Mouse (Mus musculus) G1E-ER4 (cell line): ENCODE results near the gene Atg9a. TPM values are rescaled to one million over a fixed set of nuclear protein-coding genes. Genes with fewer than 3 reads are reported as not detected.

Experiments used
- GATA1 ChIP-seq: IDR thresholded peaks from one replicate; pipeline ENCODE4 v1.8.0; 2012; ENCODE audit warnings: low read length, inconsistent platforms
- polyA plus RNA-seq: library from polyadenylated mRNA; stranded (reverse); fragments of >175 nt; gene quantifications from 2 replicates; pipeline ENCODE4 v1.2.3, GENCODE M21; 2012

Atg9a gene
- polyA plus RNA-seq = 44.2 and 52.5 TPM in 2 replicates

DNA sequence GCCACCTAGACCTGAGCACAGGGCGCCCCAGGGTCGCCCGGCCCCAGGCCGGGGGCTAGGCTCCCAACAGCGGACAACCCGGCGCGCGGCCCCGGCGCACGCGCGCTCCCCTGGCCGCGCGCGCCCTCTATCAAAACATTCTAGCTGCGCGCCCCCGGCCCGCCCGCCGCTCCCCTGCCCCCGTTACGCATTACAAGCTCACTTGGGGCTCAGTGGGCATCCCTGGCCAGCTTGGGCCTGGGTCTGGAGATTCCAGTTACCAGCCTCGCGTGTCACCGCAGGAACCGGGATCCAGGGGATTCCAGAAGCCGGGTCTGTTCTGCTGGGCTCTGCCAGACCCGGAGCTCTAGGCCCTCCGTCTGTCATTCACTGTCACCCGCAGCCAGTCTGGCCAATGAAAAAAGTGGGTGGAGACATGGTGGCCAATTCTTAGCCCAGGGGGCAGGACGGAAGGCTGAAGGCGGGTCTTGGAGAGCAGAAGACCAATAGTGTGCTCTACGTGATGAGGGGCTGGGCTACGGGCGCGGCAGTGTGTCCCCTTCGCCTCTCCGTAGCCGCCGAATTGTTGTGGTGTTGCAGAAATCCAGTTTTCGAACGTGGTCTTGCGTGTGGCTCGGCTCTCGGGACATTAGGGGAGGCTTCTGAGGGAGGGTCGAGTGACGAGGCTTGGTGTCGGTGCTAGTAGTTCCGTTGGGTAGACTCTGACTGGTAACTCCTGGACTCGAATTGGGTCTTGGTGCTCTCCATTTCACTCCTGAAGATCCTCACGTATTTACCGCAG lies at the start of gene Atg9a, which contains the start of gene Ankzf1:
Gene Atg9a, minus strand, starts transcription at position 575 of the 781 bp plus-strand sequence.
Gene Ankzf1, plus strand, starts transcription at position 530 of the 781 bp plus-strand sequence.
- TF ChIP-seq GATA1 = no peak

DNA sequence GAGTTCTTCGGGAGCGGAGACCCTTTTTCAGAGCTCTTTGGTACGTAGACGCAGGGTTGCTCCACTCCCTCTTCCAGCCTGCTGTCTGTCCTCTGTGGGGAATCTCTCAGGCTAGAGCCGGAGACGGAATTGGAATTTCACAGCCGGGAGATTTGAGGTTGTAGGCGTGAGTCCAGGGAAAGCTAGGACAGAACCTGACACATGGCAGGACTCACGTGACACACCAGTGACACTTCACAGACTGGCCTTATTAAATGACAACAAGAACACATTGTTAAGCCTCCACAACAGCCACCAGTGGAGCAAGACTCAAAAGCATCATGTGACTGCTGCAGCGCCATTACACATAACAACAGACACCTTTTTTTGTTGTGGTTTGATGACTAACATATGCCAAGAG lies 47.6 kb upstream of the Atg9a start:
- no peak for TF ChIP-seq GATA1

DNA sequence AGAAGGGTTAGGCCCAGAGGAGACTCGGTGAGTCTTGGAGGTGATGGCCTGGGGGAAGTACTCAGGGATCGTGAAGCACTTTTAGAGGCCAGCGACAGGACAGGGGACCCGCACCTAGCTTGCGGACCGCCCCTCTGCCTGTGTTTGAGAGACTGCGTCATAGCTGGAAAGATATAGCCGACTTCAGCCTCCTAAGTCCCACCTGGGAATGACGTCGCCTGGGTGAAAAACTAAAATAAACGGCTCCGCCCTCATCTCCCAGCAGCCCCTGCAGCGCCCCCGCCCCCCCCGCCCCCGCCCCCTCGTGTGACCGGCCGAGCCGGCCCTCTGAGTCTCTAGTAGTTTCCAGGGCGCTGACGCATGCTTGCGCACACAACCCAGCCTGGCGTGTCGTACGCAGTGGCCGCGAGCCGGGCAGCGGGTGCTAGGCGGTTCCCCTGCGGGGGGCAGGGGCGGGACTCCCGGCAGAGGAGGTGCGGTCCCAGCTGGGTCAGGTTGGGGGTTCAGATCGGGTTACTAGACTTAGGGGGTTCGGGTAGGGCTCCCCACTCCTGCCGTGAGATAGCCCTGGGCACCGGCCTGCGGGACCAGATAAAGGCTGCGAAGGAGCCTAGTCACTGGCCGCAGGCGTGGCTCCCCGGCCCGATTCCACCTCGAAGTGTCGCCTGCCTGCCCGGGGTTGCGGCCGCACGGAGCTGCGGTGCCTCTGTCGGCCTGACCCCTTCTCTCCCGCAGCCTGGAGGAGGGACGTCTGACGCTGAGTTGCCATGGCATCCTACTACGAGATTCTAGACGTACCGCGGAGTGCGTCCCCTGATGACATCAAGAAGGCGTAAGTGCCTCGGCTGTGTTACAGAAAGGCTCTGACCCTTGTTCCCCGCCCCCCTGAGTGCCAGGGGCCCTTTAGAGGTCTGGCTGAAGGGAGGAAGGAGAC lies 44.4 kb upstream of the Atg9a start, which contains the start of gene Dnajb2:
Gene Dnajb2, plus strand, starts transcription at position 290 of the 934 bp plus-strand sequence.
- no peak for TF ChIP-seq GATA1

GRCm38 (mm10) chr1:75234606-75235005 lies 42.6 kb upstream of the Atg9a start:
- TF ChIP-seq GATA1 = no peak

- no peak for TF ChIP-seq GATA1
Observed at GRCm38 (mm10) chr1:75231664-75232152, 39.7 kb upstream of the Atg9a start, which contains the start of gene A630095N17Rik. Gene A630095N17Rik, minus strand, starts transcription at chr1:75232102.

- no peak for TF ChIP-seq GATA1
Observed at GRCm38 (mm10) chr1:75231224-75231623, 39.2 kb upstream of the Atg9a start.

DNA sequence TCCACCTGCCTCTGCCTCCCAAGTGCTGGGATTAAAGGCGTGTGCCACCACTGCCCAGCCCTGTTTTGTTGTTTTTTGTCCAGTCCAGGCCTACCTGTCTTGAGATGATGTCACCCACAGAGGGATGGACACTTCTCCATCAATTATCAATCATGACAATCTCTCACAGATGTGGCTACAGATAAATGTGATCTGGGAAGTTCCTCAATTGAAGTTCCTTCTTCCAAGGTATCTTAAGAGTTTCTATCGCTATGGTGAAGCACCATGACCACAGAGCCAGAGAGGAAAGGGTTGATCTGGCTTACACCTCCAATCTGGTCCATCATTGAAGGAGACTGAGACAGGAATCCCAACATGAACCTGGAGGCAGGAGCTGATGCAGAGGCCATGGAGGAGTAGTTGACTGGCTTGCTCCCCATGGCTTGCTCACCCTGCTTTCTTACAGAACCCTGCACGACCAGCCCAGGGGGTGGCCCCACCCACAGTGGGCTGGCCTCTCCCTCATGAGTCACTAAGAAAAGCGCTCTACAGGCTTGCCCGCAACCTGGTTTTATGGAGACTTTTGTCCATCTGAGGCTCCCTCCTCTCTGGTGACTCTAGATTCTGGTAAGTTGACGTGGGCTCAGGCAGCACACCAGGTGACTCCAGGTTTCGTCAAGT lies 38.5 kb upstream of the Atg9a start:
- no peak for TF ChIP-seq GATA1

DNA sequence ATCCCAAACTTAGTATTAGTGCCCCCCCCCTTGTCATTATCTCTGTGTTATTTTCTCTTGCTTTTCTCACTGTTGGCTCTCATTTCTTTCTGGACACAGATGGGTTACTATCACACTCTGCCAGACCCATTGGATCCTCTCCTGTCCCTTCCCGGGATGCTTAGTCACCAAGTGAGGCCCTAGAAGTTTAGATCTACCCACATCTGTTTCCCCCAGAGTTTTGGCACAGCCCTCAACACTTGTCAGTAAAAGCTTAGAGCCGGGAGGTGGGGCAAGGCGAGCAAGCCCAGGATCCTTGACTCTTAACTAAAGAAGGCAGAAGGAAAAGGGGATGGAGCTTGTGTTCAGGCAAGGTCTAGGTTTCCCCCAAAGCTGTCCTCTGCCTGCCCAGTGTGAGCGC lies 37.2 kb upstream of the Atg9a start:
- TF ChIP-seq GATA1 = no peak

DNA sequence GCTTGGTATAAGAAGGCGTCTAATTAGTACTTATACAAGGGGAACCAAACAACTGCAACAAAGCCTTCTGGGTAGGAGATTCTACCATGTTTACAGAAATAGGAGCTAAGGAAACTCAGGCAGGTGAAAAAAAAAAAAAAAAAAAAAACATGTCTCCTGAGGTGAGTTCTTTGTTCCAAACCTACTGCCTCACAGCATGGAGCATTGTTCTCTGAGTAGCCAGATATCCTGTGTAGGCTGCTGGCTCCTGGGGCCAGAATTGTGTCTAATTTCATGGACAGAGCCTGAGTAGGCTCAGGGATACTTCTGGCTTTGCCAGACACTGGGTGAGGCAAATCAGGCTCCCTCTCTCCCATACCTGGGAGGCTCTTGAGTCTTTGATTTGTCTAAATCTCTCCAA lies 35.7 kb upstream of the Atg9a start:
- no peak for TF ChIP-seq GATA1

GRCm38 (mm10) chr1:75226138-75226537 lies 34.1 kb upstream of the Atg9a start:
- TF ChIP-seq GATA1 = no peak

DNA sequence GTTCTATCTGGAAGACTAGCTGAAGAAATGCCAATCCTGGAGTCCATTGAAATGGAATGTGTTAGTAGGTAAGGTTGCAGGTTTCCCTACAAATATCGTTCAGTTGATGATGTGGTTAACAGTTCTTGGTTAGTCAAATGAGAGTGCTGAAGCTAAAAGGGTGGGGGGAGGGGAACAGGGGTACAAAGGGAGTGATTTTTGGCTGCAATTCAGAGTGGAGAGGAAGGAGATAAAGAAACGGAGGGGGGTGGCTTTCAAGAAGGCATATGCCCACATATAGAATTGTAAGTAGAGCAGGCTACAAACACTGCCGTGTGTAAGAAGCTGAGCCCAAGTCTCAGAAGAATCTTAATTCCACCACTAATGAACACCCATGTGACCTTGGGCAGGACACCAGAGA lies 33.5 kb upstream of the Atg9a start:
- TF ChIP-seq GATA1 = no peak

DNA sequence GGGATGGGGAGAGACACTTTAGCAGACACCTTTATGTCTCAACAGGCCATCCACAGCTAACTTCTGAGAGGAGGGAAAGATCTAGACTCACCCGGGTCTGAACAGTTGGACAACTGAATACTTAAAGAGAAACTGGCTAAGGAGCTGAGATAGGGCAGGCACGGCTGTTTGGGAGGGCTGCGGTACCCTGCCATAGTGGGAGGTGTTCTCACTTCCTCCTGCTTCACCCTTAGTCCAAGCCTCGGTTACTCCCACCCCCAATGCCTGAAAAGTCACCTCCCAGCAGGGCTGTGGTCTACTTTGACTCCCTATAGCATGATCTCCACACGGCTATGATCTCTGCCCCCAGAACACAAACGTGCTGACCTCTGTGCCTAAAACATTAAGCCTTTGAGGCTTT lies 31.5 kb upstream of the Atg9a start:
- no peak for TF ChIP-seq GATA1

GRCm38 (mm10) chr1:75222926-75223325 lies 30.9 kb upstream of the Atg9a start:
- TF ChIP-seq GATA1 = no peak

DNA sequence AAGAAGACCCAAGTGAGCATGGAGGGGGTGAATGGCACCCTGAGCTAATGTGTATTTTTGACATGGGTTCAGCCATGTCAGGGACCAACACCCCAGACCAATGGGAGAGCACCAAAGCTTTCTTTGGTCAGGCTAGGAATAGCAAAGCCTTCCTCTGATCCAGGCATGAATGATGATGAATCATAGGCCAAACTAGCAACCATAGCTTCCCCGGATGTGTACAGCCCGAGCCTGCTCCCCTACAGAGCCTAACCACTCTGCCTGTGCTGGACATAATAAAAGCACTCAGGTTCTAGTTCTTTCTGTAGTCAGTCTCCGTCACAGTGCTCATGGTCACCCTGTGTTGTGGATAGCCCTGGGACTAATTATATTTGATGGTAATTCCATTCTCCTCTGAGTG lies 29.5 kb upstream of the Atg9a start:
- no peak for TF ChIP-seq GATA1

DNA sequence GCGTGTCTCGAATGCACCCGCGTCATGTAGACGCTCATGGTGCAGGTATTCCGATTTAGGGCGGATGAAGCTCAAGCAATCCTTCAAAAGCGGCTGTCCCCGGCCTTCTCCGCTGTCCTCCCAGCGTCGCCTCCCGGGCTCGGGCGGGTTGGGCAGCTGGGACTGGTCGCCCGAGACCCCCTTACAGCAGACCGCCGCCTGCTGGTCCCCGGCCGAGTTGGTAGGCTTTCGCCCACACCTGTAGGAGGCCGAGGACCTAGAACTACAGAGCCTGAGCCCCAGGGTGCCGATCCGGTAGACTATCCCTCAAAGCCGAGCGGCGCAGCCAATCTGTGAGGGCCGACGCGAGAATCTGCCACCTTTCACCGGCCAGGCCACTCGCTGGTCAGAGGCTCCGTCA lies 27.5 kb upstream of the Atg9a start, which contains the start of gene Tuba4a:
Gene Tuba4a, minus strand, starts transcription at position 335 of the 400 bp plus-strand sequence.
- TF ChIP-seq GATA1 = no peak
